Comparison of ENCODE assay signal across 8 mouse cellular contexts in the genomic region with DNA sequence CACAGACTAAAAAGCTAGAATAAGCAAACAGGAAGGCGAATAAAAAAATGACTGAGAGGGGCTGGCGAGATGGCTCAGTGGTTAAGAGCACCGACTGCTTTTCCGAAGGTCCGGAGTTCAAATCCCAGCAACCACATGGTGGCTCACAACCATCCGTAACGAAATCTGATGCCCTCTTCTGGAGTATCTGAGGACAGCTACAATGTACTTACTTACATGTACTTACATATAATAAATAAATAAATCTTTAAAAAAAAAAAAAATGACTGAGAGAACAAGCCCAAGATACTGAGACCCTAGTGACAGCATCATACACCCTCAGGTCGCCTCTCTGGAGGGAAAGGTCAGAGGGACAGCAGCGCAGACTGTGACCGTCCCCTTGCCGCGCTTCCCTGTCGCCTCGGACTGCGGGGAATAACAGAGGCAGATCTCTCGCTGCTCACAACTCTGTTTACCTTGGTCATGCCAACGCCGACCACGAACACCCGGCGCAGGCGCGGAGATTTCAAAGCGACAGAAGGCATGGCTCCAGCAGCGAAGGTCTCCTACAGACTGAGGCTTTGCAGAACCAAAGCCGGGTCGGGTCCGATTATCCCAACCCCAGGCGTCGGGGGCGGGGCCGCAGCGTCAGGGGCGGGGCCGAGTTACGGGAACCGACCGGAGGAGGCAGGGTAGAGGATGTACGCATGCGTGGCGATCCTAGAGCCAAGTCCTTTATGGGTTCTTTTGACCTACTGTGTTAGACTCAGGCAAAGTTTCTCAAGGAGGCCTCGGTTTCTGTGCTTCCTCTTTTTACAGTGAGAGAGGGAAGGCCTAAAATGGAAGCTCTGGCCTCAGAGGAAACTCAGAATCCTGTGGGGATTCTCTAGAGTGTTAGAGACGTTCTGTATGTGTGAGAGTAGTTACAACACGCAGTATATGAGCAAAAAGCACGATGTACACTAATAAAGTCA. TPM values are rescaled to one million over a fixed set of nuclear protein-coding genes. Genes with fewer than 3 reads are reported as not detected.
DNase-seq lines count a peak whose midpoint lies in the region; ATAC-seq lines count a peak whose summit lies in the region.

No protein-coding gene starts in this region.

- 0 out of 2 replicates have a peak, but pooled peaks cover 3% of the 10 kb centered on the region for H3K4me1 ChIP-seq in hindbrain, embryonic 13.5 days (replicated peaks)

- H3K36me3 ChIP-seq in hindbrain, embryonic 13.5 days, result no peaks in the 10 kb centered on the region

- peak overlapping the region; percentile 58 for H3K4me3 ChIP-seq in hindbrain, embryonic 13.5 days

- no peaks in the 10 kb centered on the region for H3K9me3 ChIP-seq in hindbrain, embryonic 13.5 days

- peak; percentile 94 for ATAC-seq in hindbrain, embryonic 13.5 days (ENCODE audit: low FRiP score)

- peak overlapping the region; percentile 77 for H3K9ac ChIP-seq in hindbrain, embryonic 13.5 days

- peak; percentile 94 for DNase-seq in Muller cell, postnatal 12 days (ENCODE audit: inconsistent ontology term)
- peak; percentile 97 for DNase-seq in cerebellum, adult 9-11 months
- DNase-seq in frontal cortex, postnatal 10 days (ENCODE audit: low spot score in 2 of 2), result peak; percentile 85 to 90
- peak; percentile 89 for DNase-seq in layer of hippocampus, postnatal 25 days (ENCODE audit: extremely low spot score in 1 of 2, low spot score in 1 of 2)
- DNase-seq in lung, postnatal 25 days (ENCODE audit: low spot score), result peak; percentile 94
- peak; percentile 96 for DNase-seq in retina, embryonic 14.5 days (ENCODE audit: low spot score)
- DNase-seq in thymus, postnatal 4 days, result peak; percentile 95

- peak overlapping the region; percentile 59 for H3K4me2 ChIP-seq in hindbrain, embryonic 13.5 days

- H3K27ac ChIP-seq in hindbrain, embryonic 13.5 days, result peak overlapping the region; percentile 56

- no peaks in the 10 kb centered on the region for H3K27me3 ChIP-seq in hindbrain, embryonic 13.5 days

- WGBS in hindbrain, embryonic 13.5 days, result 12% methylated on average over 45 of the region's 45 CpGs

RNA-seq across cellular contexts. Expression of a gene that starts 22.0 kb away (rescaled TPM):
- polyA plus RNA-seq in hindbrain, embryonic 13.5 days (2015; fragmentation: Nextera tagmentation; extraction: Ambion mirVana), result 0.13 and 0.18 TPM in 2 replicates
- 10 to 100 TPM in 1 of 2 experiments, 1 to 10 TPM in 1; 7.8 to 10.0 TPM for total RNA-seq in layer of hippocampus, postnatal 25 days (2021)

RNA-seq across cellular contexts. Expression of a gene that starts 26.6 kb away (rescaled TPM):
- polyA plus RNA-seq in hindbrain, embryonic 13.5 days (2015; fragmentation: Nextera tagmentation; extraction: Ambion mirVana), result 214 and 228 TPM in 2 replicates
- 100 to 1,000 TPM in 1 of 2 experiments, 10 to 100 TPM in 1; 86.4 to 103 TPM for total RNA-seq in layer of hippocampus, postnatal 25 days (2021)

RNA-seq across cellular contexts. Expression of a gene that starts 47.0 kb away (rescaled TPM):
- 8.5 and 9.9 TPM in 2 replicates for polyA plus RNA-seq in hindbrain, embryonic 13.5 days (2015; fragmentation: Nextera tagmentation; extraction: Ambion mirVana)
- total RNA-seq in layer of hippocampus, postnatal 25 days (2021), result 10 to 100 TPM; 16.7 to 18.5 TPM

Comparison
In these comparisons a context has a peak if more than half of its experiments do, and no peak if none do; other contexts are left out.
1. Peak in every context shown above with its lines: DNase-seq, ATAC-seq, H3K4me3 ChIP-seq and H3K27ac ChIP-seq.